Mouse (Mus musculus) cerebellum, adult 11 months (tissue): Measurements from ENCODE around the gene Lrrc4c.

Experiments
- DNase-seq: peaks from one replicate; pipeline ENCODE4 v3.0.0; 2022

The Lrrc4c gene

DNA sequence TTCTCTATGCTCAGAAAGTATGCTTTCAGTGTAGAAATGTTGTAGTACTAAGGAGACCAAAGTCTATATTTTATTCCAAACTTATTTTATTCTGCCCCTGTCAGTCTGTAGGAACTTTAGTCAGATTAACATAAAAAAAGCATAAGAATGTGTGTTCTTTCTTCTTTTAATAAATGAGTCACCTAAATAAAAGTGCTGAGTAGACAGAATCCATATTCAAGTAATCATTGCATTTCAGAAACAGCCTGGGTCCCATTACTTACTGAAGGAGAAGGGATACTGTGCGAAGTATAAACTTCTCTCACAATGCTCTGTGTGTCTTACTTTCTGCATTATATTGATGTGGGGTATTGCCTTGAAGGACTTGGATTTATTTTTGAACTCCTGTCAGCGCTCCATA lies 255.8 kb downstream of the Lrrc4c start:
- no peak for DNase-seq

DNA sequence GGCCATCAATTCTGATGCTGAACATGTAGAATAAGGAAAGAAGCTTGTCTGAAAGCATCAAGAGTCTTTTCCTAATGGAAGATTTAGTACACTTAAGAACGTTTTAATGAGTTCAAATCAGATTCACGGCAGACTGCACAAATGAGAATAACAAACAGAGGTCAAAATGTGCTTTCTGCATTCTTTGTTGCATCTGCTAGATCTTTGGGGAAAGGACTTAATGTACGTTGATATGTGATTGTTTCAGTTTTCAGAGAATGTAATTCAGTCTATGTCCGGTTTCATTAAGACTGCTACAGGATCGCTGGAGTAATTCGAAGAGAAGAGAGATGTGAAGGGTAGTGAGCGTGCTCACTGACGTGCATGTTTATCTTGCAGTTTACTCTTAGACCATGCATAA lies 259.7 kb downstream of the Lrrc4c start:
- DNase-seq, result no peak

DNA sequence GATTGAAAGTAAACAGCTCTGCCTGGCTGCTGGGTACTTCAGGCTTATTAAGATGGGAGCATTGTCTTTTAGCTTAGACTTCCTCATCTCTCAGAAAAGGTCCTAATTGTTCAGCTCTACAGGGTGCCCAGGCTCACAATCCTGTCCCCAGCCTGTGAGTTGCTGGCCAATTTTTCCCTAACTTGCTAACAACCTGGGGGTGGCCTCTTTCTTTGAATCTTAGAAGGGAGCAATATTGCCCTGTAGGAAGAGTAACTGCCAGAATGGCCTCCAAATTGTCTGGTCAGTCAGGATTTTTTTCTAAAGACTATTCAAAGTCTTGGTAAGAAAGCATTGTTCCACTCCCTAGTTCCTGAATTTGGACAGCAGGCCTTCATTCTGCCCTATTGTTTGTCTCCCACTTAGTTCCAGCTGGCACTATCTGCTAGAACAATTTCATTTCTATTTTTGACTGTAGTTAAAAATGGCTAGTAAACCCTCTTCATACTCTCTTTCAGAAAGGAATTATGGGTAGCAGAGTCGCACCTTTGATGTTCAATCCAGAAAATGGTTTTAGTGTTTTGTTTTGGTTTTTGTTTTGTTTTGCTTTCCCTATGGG lies 262.3 kb downstream of the Lrrc4c start:
- peak; percentile 14 for DNase-seq

DNA sequence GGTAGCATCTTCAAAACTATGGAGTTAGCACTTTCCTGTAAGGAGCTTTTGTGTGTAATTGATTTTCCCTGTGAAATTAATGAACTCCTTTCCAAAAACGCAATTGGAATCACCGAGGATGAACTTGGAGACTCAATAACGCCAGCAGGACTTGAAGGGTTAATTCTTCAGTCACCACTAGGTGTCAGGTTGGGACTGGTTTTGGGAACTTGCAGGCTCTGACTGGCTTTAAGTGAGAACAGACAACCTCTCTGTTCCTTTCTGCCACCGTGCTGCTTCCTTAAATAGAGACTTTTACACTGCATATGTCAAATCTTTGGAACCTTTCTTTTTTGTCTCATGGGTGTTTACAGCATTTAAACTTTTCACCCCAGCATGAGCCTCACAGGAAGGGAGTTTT lies 267.7 kb downstream of the Lrrc4c start:
- peak; percentile 42 for DNase-seq

DNA sequence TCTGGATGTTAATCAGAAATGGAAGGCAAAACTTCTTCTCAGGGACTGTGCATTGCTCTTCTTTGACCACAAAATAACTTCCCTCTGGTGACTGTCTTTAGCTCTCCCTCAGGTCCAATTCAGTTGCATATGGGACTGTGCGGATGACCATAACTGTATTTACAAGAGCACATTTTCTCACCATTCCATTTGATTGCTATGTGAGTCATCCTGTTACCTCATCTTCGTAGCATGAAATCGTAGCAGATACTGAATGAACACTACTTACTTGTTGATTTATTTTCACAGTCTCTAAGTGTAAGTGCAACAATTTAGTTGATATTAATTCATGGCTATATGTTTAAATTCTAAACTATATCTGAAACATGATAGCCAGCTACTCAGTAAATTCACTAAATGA lies 286.8 kb downstream of the Lrrc4c start:
- DNase-seq, result no peak

DNA sequence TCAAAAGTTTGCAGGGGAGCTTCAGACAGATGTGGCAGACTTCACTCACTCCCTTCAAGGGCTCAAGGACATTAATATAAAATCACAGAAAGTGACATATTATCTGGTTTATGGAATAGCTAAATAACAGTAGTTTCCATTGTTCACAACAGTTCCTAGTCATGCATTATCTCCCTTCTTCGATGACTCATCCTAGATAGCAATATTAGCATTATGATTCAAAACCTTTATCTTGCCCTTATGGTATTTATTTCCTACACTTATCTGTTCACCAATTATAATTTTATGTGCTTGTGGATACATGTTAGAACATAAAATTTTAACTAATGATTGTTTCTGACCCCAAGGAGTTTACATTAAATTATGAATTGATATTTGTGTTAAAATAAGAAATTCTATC lies 296.2 kb downstream of the Lrrc4c start:
- DNase-seq, result no peak

DNA sequence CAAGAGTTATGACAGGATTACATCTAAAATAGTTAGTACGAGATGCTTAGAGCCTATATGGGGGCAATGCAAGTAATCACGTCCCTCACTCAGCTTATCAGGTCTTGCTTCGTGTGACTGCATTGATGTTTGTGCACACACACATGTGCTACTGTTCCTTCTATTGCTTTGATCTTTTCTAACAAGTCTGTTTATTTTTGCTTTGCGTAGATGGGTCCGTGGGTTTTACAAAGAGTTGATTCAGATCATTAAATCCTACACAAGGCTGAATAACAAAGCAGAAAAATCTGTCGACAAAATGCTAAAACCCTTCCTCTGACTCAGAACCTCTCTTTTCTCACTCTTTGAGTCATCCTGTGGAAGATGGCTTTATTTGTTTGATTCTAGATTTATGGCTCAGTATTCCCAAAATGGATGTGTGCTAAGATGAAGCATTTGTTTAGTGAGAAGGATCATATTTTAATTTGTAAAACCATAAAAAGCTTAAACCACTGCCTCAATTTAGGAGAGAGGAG lies 300.8 kb downstream of the Lrrc4c start:
- DNase-seq, result no peak

DNA sequence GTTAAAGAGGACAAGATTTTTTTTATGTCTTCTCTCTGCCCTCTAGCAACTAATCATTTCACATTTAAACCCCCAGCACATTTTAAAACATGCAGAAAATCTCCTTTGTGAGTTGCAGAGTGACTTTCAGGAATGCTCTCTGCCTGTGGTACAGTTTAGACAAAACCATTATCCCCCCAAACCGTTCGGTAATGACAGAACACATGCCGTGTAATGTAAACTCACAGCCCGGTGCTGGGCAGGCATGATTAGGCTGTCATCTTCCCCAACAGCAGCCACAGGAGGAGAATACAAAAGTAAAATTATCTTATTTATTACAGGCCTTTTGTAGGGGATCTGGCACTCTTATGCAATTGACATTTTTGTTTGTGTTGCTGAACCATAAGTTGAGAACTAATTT lies 349.1 kb downstream of the Lrrc4c start:
- no peak for DNase-seq

DNA sequence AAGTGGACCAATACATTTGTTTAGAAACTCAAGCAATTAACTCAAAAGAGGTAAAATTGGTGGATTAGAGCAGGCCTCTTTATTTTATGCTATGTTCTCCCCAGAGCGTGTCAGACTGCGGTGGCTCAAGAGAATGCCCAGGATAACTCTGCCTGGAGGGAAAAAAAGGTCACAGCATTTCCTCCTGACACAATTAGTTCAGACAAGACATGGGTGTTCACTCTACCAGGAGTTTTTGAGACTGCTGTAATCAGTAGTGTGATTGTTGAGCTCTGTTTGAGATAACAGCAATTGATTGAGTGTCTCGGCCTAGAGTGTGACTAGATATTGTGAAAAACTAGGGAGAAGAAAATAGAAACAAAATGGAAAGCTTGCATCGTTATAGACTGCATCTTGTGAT lies 363.8 kb downstream of the Lrrc4c start:
- DNase-seq, result no peak

DNA sequence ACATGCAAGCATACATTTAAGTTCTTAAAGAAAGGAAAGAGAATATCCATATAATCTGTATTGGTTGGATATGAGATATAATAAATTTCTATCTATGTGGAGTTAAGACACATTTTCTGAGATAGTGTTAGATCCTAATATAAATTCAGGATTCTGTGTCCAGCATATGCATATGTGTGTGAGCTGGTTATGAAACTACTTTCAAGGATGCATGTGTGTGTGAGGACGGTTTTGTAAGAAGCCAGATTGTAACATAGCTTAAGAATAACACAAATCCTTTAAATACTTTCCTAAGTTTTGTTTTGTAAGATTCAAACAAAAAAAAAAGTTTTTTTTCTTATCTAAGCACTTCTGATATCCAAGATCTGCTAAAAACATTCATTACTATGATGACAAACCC lies 367.4 kb downstream of the Lrrc4c start:
- no peak for DNase-seq

DNA sequence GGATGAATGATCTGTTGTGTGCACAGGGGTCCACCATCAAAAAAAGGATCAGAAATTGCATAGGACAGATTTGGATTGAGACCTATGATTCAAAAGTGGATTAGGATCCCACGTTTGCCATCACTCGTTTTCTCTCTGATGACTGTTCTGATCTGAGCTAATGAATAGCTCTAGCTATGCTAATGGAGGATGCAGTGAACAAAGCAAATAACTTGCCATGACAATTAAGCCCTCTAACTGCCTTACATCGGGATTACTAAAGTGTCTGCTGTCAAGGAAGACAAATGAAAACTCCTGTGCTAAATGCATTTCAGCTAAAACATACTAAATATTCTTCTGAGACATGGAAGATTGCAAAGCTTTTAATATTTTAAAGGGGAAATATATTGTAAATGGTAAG lies 387.0 kb downstream of the Lrrc4c start:
- DNase-seq, result no peak

DNA sequence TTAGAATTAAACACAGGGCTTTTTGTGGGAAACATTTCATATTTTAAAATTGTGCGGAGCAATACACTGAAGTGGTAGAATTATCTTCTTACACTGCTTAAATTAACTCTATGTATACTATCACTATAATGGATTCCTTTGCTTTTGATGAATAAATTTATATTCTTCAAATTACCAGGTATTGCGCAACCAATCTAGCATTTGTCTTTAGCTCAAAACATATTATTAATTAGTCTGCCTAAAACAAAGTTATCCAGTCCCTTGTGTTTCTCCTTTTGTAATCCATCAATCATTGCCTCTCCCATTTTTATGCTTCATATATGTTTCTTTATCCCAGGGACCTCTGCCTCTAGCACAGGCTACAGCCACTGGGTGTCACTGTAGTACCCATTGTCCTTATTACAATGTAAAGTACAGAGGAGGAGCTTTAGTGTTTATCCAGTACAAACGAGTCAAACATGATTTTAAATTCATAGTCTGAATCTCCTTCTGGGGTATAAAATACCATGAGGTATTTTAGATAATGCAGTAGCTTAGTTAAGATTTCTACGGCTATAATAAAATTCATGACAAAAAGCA lies 389.9 kb downstream of the Lrrc4c start:
- peak; percentile 17 for DNase-seq

DNA sequence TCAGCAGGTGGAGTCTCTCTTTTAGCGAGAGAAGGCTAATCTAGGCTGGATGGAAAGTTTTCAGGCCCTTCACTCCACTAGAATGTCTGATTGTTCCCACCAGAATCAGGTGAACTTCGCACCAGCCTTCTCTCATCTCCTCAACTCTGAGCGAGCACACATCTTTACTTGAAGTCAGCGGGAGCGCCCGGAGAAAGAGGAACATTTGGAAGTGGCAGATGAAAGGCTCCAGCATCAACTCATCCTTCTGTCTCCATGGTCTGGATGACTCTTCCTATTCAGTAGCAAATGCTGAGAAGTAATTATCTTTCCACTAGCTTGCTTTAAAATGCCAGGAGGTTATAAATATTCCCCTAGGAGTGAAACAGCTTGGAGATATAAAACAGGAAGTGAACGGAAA lies 396.6 kb downstream of the Lrrc4c start:
- no peak for DNase-seq

DNA sequence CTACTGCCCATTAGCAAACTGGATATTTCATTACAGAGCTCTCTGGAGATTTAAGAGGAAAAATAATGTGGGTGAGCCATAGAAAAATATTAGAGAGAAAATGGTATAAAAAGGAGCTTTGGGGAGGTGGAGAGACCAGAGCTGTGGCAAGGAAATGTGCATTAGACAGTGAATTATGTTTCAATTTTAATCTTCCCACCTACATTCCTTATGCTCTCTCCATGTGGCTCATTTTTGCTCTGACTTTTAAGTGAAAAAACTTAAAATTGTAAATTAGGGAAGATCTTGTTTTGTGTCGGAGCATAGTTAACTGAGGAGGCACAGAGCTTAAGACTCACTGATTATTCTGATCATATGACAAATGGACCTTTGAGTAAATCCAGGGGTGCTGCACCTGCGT lies 399.4 kb downstream of the Lrrc4c start:
- no peak for DNase-seq

DNA sequence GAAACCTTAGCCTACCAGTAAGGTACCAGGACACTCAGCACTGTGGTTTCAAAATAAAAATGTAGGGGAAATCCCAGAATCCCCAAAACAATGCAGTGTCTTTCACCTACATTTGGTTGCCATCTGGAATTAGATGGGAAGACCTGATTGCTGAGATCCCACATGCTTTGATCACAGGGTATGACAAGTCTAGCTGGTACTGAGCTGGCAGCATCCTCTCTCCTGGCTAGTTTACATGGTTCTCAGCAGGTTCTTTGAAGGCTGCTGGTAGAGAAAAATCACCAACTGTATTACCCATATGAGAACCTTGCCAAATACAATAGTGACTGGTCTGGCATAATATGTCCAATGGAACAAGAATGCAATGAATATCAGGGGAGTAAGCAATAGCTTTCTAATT lies 405.4 kb downstream of the Lrrc4c start:
- no peak for DNase-seq

DNA sequence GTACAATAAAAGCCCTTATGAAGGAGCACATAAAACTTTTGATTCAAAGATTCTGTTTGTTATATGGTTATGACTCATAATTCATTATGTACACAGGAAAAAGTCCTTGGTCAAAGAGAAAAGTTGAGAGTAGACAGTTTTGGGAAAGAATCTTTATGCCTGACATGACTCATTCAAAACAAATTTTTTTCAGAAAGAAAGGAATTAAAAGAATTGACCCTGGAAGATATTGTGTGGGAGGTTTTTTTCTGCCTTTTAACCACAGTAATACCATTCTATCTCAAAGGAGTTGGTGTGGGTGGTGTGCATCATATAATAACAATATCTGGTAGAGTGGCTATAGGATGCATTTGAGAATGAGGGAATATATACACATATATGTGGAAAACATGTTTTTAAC lies 418.1 kb downstream of the Lrrc4c start:
- DNase-seq, result no peak

DNA sequence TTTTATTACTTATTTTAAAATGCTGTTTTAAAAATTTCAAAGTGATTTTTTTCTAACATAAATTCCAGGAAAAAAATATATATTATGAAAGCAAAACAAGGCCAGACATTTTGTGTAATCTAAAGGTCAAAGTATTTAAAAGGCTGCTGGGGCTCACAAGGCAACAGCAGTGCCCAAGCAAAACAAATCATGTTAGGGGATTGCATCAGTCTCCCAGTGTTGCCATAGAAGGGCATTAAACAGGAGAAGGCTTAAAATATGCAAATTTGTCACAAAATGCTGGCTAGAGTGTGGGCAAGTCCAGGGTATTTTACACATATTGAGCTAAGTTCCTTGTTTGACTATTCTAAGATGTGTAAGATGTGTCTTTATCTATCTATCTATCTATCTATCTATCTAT lies 437.1 kb downstream of the Lrrc4c start:
- DNase-seq, result no peak

DNA sequence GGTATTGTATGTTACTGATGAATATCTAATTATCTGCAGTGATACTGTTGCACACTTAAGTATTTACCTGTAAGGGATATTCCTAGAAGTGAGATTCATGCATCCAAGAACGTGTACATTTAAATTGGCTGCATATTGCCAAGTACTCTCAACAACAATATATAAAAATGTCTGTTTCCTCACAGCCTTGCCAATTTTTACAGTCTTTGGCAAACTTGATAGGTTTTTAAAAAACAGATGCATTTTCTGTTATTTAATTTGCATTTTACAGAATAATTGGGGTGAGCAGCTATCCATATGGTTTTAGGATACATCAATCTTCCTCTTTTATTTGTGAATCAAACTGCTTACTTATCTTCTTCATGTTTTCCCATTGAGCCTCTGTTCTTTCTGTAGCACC lies 439.7 kb downstream of the Lrrc4c start:
- no peak for DNase-seq

DNA sequence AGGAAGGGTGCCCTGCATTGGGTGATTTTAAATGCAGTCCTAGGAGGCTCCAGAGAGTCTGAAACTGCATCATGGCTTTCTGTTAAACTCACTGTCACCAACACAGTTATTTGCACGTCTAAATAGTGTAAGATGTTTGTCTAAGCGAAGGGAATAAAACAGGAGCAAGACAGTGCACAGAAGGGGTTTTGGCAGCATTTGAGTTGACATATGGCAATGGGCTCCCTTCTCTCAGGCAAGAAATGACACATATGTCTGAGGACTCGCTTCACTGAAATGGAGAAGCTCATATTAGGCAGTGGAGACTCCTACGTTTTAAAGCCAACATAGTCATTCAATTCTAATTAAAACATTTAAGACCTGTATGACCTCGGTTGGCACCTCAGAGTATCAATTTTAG lies 445.6 kb downstream of the Lrrc4c start:
- peak; percentile 48 for DNase-seq

DNA sequence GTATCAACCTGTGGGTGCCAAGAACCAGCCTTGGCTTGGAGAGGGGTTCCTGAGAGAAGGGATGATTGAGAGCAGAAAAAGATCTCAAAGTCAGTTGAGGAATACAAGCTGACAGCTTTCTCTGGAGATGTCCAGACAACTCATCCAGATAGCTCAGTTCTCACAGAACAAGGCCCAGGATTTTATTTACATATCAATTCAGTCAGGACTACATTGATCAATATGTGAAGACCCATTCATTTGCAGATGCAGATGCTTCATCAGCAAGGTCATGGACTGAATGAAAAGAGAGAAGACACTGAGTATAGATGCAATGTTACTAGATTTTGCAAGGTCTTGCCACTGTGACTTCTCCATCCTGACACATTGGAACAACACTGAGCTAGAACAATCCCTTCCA lies 457.4 kb downstream of the Lrrc4c start:
- DNase-seq, result no peak

DNA sequence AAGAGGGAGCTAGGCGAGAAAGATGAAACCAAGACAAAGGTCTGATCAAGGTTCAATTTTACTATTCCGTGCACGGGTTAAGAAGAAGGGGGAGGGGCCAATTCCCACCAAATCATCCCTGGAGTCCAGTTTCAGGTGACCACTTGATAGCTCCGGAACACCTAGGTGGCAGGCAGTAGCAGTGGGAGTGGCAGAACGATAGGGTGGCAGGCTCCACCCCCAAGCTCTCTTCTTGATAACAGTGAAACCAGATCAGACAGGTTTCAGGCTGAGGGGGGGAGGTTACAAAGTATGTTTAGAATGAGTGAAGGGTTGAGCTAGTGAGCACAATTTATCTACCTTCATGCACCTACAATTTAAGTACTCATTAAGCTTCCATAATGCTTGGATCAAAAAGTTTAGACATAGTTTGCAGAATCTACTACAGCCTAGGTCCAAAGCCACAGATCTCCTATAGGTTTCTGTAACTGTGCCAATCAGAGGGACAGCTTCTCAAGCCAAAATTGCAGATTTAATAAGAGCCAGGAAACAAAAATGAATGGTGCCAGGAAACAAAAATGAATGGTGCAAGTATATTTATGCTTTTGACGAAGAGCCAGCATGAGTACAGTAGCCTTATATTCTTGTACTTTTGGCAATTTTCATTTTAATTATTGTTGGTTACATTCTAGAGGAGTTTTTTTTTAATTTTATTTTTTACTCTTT lies 478.9 kb downstream of the Lrrc4c start:
- no peak for DNase-seq

DNA sequence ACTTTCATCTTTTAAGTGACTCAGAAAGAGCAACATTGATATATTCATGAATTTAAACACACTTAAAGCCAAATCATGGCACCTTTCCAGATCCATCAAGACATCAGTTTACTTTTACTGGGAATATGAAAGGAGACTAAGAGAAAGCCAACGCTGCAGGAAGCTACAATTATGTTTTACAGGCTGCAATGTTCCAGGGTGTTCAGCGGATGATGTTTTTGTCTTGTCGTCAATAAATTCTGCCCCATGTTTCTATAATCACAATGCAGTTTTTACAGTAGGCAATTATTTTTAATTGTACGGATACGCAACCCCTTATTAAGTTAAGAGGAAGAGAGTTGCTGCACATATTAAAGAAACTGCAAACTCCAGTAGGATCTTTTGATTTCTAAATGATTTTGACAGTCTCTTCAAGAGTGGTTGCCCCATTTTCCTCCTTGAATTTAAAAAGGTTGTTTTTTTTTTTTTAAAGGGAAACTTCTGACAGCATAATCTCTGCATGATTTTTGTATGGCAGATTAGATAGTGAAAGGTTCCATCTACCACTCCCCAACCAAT lies 532.9 kb downstream of the Lrrc4c start:
- no peak for DNase-seq

DNA sequence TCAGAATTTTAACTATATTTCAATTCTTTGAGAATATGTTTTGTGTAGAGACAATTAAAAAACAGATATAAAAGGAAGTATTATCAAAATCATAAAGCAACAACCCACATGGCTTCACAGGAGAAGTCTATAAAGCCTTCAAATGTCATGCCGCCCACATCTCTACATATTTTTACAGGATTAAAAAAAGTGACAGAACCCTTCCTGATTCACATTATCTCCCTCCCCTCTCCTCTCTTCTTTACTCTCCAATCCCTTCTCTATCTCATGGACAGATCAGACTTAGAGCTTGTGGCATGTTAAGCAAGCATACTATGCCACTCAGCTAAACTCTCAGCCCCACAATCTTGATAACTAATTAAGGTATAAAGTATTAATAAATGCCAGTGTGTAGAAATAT lies 535.8 kb downstream of the Lrrc4c start:
- DNase-seq, result no peak

DNA sequence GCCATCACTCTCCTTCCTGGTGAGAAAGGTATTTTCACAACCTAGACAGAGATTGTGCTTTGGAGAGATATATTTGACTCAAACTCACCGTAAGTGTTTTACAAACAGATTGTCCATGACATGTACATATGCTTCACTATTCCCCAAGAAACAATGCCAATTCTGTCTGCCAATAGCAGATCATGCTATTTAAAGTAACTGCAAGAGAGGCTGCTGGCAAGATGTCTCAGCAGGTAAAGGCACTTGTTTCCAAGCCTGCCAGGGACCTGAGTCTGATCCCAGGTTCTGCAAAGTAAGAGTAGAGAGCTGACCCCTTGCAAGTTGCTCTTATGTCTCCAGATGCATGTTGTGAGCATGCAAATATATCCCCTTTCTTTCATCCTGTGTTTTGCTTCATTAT lies 558.1 kb downstream of the Lrrc4c start:
- DNase-seq, result peak; percentile 40
